Mouse (Mus musculus): ENCODE data around the gene Slc9a9.

DNA sequence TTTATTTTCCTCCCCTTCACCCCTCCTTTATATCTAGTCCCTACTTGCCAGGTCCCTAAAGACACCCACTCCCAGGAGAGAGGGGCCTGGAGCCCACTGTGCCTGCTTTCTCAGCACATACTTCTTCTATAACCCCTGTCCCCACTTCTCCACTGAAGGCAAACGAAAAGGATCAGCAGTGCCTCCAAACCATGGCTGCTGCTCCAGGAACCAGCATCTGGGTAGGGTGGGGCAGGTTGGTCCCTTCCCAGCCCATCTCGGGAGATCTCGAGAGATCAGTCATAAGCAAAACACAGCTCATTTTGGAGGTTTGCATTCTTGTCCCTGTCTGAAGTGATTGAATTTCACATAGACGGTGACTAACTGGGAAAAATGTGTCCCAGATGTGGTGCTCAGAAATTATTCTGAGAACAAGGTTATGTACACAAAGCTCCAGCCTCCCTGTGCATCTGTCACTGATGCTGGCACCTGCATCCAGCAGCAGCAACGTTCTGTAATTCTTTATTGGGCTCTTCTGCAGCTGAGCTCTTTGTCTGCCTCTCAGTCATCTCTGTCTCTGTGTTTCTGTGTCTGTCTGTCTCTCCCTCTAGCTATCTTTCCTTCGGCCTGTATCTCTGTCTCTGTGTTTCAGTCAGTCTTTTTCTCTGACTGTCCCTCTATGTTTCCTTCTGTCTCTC, 31.6 kb downstream of the Slc9a9 start:
- no peak for TF ChIP-seq UBTF (IDR thresholded peaks at IDR 0.05; ENCODE audit: borderline replicate concordance, insufficient read depth, low read depth, low read length)
- no peak for TF ChIP-seq EP300 (IDR thresholded peaks at IDR 0.05; ENCODE audit: low read depth in 1 of 2, low read length in 2 of 2)
- TF ChIP-seq POLR2A (IDR thresholded peaks at IDR 0.05; ENCODE audit: control insufficient read depth in 1 of 2, insufficient read depth in 1 of 2, low read depth in 1 of 2, low read length in 2 of 2, poor library complexity in 1 of 2), result no peak
- no peak for TF ChIP-seq TBP (IDR thresholded peaks at IDR 0.05; ENCODE audit: low read depth, low read length)
- no peak for TF ChIP-seq CTCF (IDR thresholded peaks at IDR 0.05 in 2 of 3, conservative IDR thresholded peaks at IDR 0.05 in 1 of 3; ENCODE audit: control insufficient read depth in 1 of 3, insufficient read depth in 1 of 3, low read depth in 2 of 3, low read length in 3 of 3, poor library complexity in 1 of 3, severe bottlenecking in 1 of 3)
- TF ChIP-seq MYC (IDR thresholded peaks at IDR 0.05; ENCODE audit: low read depth, low read length), result no peak
- TF ChIP-seq JUND (IDR thresholded peaks at IDR 0.05; ENCODE audit: low read depth, low read length), result no peak
- TF ChIP-seq ZMIZ1 (IDR thresholded peaks at IDR 0.05; ENCODE audit: low read depth, low read length), result no peak

Data from MEL (cell line).